Mouse (Mus musculus): ENCODE measurements around the gene 1810013L24Rik.

DNA sequence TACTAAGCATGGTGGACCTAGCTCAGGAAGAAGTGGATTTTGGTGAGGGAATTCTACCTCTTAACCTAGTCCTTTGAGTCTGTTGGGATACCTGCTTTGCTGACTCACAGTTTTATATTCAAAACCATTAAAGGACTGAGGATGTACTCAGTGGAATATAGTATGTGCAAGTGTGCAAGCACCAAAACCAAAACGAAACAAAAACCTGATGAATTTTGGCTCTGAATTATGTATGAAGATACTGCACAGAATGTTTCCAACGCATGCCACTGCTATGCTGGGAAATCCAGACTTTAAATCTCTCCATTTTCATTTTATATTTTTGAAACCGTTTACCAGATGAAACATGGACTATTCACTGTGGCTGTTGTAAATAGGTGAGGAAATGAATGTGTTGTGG is 10.7 kb downstream of the 1810013L24Rik start:
- TF ChIP-seq CTCF (IDR thresholded peaks at IDR 0.05; ENCODE audit: control insufficient read depth, insufficient read depth, insufficient replicate concordance, low read depth, low read length) (no peak), POLR2A (IDR thresholded peaks at IDR 0.05; ENCODE audit: control insufficient read depth, low read depth, low read length) (no peak)

All from testis, adult 2 months (tissue).